Mouse (Mus musculus) macrophage (primary cell): Measurements from ENCODE around the gene Hps3. TPM values are rescaled to one million over a fixed set of nuclear protein-coding genes. Genes with fewer than 3 reads are reported as not detected.

ENCODE experiments used
- H3K27ac ChIP-seq: fragments of 350-480 bp; formaldehyde crosslinking; 2 replicates; pipeline ENCODE4 v1.9.0; 2021
- H3K36me3 ChIP-seq: fragments of 350-480 bp; formaldehyde crosslinking; 2 replicates; pipeline ENCODE4 v1.9.0; 2021; ENCODE audit errors: inconsistent target
- H3K4me3 ChIP-seq: fragments of 350-480 bp; formaldehyde crosslinking; 2 replicates; pipeline ENCODE4 v1.9.0; 2021; ENCODE audit errors: inconsistent target
- H3K79me2 ChIP-seq: fragments of 350-480 bp; formaldehyde crosslinking; 2 replicates; pipeline ENCODE4 v1.9.0; 2021; ENCODE audit errors: inconsistent target
- WGBS: methylation state at CpG from one replicate; pipeline ENCODE4 v1.1.7; 2026; ENCODE audit warnings: inconsistent platforms; ENCODE audit not compliant: missing documents; 5-methylcytosine and 5-hydroxymethylcytosine counted together
- polyA plus RNA-seq: library from polyadenylated mRNA; stranded (reverse); fragments of 250-400 nt; gene quantifications from 3 replicates; pipeline ENCODE4 v1.2.4, GENCODE M21; 2018; ENCODE audit warnings: inconsistent platforms

Gene Hps3
- polyA plus RNA-seq, 1 experiment from 2014 or later, result 15.6 TPM

- Histone ChIP-seq H3K4me3 (no peak overlapping the region), H3K27ac (no peak overlapping the region), H3K36me3 (peaks cover 10% of the 10 kb centered on the region; the same call in 1 of the 2 replicates), H3K79me2 (no peaks in the 10 kb centered on the region)
- WGBS, result 58% methylated on average over 3 of the region's 3 CpGs
Measured at GRCm38 (mm10) chr3:19986123-19986522, 49.0 kb downstream of the Hps3 start.

- Histone ChIP-seq H3K36me3 (peaks cover 21% of the 10 kb centered on the region; the same call in 1 of the 2 replicates), H3K79me2 (no peaks in the 10 kb centered on the region), H3K4me3 (no peak overlapping the region), H3K27ac (no peak overlapping the region)
Measured at GRCm38 (mm10) chr3:19982846-19983245, 52.3 kb downstream of the Hps3 start.

- H3K27ac ChIP-seq, result no peak overlapping the region
- no peak overlapping the region for H3K4me3 ChIP-seq
- 81% methylated on average over 2 of the region's 2 CpGs for WGBS
- peaks cover 27% of the 10 kb centered on the region for H3K36me3 ChIP-seq
- no peaks in the 10 kb centered on the region for H3K79me2 ChIP-seq
Measured at GRCm38 (mm10) chr3:19981156-19981555, 54.0 kb downstream of the Hps3 start.

- H3K79me2 ChIP-seq, result no peaks in the 10 kb centered on the region
- H3K27ac ChIP-seq, result no peak overlapping the region
- whole genome bisulfite sequencing, result 90% methylated on average over 4 of the region's 4 CpGs
- H3K4me3 ChIP-seq, result no peak overlapping the region
- peaks cover 42% of the 10 kb centered on the region for H3K36me3 ChIP-seq
Measured at GRCm38 (mm10) chr3:19978474-19978873, 56.6 kb downstream of the Hps3 start.

GRCm38 (mm10) chr3:19966072-19966471, 69.0 kb downstream of the Hps3 start:
- H3K27ac ChIP-seq, result no peak overlapping the region
- peaks cover 23% of the 10 kb centered on the region; the same call in 1 of the 2 replicates for H3K36me3 ChIP-seq
- no peaks in the 10 kb centered on the region for H3K79me2 ChIP-seq
- 91% methylated on average over 4 of the region's 4 CpGs for WGBS
- no peak overlapping the region for H3K4me3 ChIP-seq

GRCm38 (mm10) chr3:19965239-19965638, 69.9 kb downstream of the Hps3 start:
- Histone ChIP-seq H3K79me2 (no peaks in the 10 kb centered on the region; the same call in 1 of the 2 replicates), H3K4me3 (no peak overlapping the region), H3K36me3 (peaks cover 15% of the 10 kb centered on the region; the same call in 1 of the 2 replicates), H3K27ac (no peak overlapping the region)
- WGBS, result 93% methylated on average over 5 of the region's 5 CpGs

GRCm38 (mm10) chr3:19964625-19965188, 70.4 kb downstream of the Hps3 start:
- Histone ChIP-seq H3K79me2 (peaks cover under 1% of the 10 kb centered on the region; the same call in 1 of the 2 replicates), H3K4me3 (no peak overlapping the region), H3K36me3 (peaks cover 11% of the 10 kb centered on the region; the same call in 1 of the 2 replicates), H3K27ac (no peak overlapping the region)
- WGBS, result 89% methylated on average over 2 of the region's 2 CpGs

- H3K4me3 ChIP-seq, result no peak overlapping the region
- H3K27ac ChIP-seq, result no peak overlapping the region
- H3K79me2 ChIP-seq, result peaks cover 15% of the 10 kb centered on the region; the same call in 1 of the 2 replicates
- 86% methylated on average over 3 of the region's 3 CpGs for WGBS
- H3K36me3 ChIP-seq, result peaks cover 1% of the 10 kb centered on the region; the same call in 1 of the 2 replicates
Measured at GRCm38 (mm10) chr3:19962769-19963513, 72.2 kb downstream of the Hps3 start.

GRCm38 (mm10) chr3:19961341-19961740, 73.8 kb downstream of the Hps3 start:
- H3K4me3 ChIP-seq, result no peak overlapping the region
- H3K27ac ChIP-seq, result no peak overlapping the region
- H3K79me2 ChIP-seq, result peaks cover 15% of the 10 kb centered on the region; the same call in 1 of the 2 replicates
- WGBS, result 84% methylated on average over 2 of the region's 2 CpGs
- H3K36me3 ChIP-seq, result no peaks in the 10 kb centered on the region

- Histone ChIP-seq H3K27ac (no peak overlapping the region), H3K4me3 (no peak overlapping the region), H3K79me2 (peaks cover 15% of the 10 kb centered on the region; the same call in 1 of the 2 replicates), H3K36me3 (no peaks in the 10 kb centered on the region)
- WGBS, result 90% methylated on average over 3 of the region's 3 CpGs
Measured at GRCm38 (mm10) chr3:19960570-19961114, 74.5 kb downstream of the Hps3 start.

- H3K4me3 ChIP-seq, result no peak overlapping the region
- H3K27ac ChIP-seq, result no peak overlapping the region
- WGBS, result 75% methylated on average over 1 of the region's 1 CpGs
- no peaks in the 10 kb centered on the region for H3K36me3 ChIP-seq
- H3K79me2 ChIP-seq, result peaks cover 15% of the 10 kb centered on the region; the same call in 1 of the 2 replicates
Measured at GRCm38 (mm10) chr3:19958983-19959382, 76.1 kb downstream of the Hps3 start.

- no peaks in the 10 kb centered on the region for H3K36me3 ChIP-seq
- no peak overlapping the region for H3K4me3 ChIP-seq
- peaks cover 15% of the 10 kb centered on the region; the same call in 1 of the 2 replicates for H3K79me2 ChIP-seq
- no peak overlapping the region for H3K27ac ChIP-seq
Measured at GRCm38 (mm10) chr3:19958031-19958430, 77.1 kb downstream of the Hps3 start.

GRCm38 (mm10) chr3:19956885-19957284, 78.2 kb downstream of the Hps3 start, which contains the start of gene Cp:
TSS of gene Cp (plus strand) at chr3:19957054.
- H3K36me3 ChIP-seq, result no peaks in the 10 kb centered on the region
- 35% methylated on average over 5 of the region's 5 CpGs for WGBS
- H3K4me3 ChIP-seq, result no peak within 1 kb of the TSS; the same call in 1 of the 2 replicates
- H3K27ac ChIP-seq, result no peak within 1 kb of the TSS
- H3K79me2 ChIP-seq, result peaks cover 15% of the 10 kb centered on the region; the same call in 1 of the 2 replicates

GRCm38 (mm10) chr3:19953865-19954264, 81.2 kb downstream of the Hps3 start:
- WGBS, result 4% methylated on average over 3 of the region's 3 CpGs
- Histone ChIP-seq H3K4me3 (no peak overlapping the region), H3K27ac (no peak overlapping the region), H3K36me3 (no peaks in the 10 kb centered on the region), H3K79me2 (peaks cover 7% of the 10 kb centered on the region; the same call in 1 of the 2 replicates)

GRCm38 (mm10) chr3:19953425-19953824, 81.7 kb downstream of the Hps3 start:
- Histone ChIP-seq H3K79me2 (peaks cover 2% of the 10 kb centered on the region; the same call in 1 of the 2 replicates), H3K4me3 (no peak overlapping the region), H3K36me3 (no peaks in the 10 kb centered on the region), H3K27ac (no peak overlapping the region)
- WGBS, result 85% methylated on average over 1 of the region's 1 CpGs
